Mouse (Mus musculus) heart, postnatal 25 days (tissue): ENCODE measurements around the gene Fars2. TPM values are rescaled to one million over a fixed set of nuclear protein-coding genes. Genes with fewer than 3 reads are reported as not detected.

Source experiments
- DNase-seq: peaks from one replicate; pipeline ENCODE4 v3.0.0; 2022; ENCODE audit warnings: low spot score
- intact Hi-C: fragments of 180-260 bp; cut with DNase I; formaldehyde crosslinking; loops from one replicate; pipeline ENCODE4 v1.15.1; 2025
- total RNA-seq, 2 experiments: library from RNA; stranded (reverse); gene quantifications; 2 replicates each; pipeline ENCODE4 v1.2.3; 2021

The Fars2 gene
- total RNA-seq, 2 experiments from 2014 or later: 70.4 to 76.9 TPM

DNA sequence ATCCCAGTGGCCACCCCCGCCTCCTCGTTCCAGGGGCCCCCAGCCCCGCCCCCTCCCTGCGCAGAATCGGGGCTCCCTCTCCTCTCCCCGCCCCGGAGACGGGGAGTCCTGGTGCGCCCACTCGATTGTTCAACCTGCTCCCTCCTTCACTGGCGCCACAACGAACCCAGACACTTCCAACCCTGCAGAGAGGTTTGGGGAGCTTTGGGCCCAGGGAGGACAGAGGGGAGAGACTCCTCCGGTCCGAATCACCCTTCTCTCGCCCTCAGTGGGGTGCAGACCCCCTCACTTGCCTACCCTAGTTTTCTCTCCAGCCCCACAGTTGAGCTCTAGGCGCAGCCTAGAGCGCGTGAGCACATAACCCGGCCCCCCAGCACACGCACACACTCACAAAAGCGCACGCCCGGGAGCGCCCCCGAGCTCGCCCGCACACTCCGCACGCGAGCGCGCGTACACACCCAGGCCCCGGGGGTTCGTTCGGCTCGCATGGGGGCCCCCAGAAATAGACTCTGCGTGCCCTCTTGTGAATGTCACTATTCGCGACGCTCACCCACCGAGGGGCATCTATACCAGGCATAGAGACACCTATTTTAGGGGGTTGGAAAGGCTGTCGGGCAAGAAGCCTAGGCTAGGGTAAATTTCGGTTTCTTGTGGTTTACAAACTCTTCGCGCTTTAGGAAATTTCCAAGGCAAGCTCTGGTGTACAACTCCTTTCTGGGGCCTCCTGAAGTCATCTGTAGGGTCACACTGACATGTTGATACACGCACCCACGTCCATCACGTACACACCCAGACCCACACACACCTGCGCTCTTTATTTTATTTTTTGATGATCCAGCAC is 617.7 kb downstream of the Fars2 start, which contains the start of gene Nrn1:
Nrn1 (minus strand) TSS at position 401 of the 841 bp plus-strand sequence.
- DNase-seq: no peak
- intact Hi-C loops: no loop called here

GRCm38 (mm10) chr13:36735901-36736618 is 618.8 kb downstream of the Fars2 start:
- DNase-seq: no peak

GRCm38 (mm10) chr13:36736619-36736996 is 619.4 kb downstream of the Fars2 start:
- intact Hi-C loops: no loop called here
- no peak for DNase-seq

More at GRCm38 (mm10) chr13:36735901-36736618, 618.8 kb downstream of the Fars2 start:
- intact Hi-C loops: no loop called here

DNA sequence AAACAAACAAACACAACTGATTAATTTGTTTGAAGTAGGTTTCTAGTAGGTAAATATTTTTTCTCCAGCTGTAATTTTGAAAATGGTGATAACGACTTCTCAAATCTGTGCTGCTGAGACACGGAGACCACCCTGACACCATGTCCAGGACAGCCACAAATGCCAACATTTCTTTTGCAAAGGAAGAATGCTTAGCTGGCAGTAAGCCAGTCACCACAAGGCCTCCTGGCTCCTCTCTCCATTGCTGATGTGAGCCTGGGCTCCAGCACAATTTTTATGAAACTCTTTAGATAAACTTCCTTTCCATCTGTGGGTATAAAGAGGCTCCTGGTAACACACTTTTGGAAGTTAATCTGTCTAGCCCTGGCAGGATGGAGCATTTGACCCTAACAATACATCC is 632.8 kb downstream of the Fars2 start:
- DNase-seq: no peak
- intact Hi-C loops: no loop called here

DNA sequence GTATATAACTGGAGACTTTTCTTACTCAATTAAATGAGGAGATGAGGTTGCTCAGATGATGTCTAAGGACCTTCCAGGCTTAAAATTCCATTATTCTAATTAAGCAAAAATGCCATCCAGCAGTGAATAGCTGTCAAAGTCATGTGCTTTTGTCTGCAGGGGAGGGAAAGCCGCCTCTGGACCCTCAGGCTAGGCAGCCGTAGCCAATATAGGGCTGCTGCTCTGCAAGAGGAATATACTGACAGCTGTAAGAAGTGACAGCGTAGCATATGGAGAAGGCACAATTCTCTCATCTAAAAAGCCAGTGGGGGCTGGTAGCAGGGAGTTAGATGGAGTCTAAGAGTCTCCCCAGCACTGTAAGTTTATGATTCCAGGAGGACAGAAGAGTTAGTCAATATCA is 634.6 kb downstream of the Fars2 start:
- intact Hi-C loops: no loop called here
- DNase-seq: no peak

- no peak for DNase-seq
- intact Hi-C loops: no loop called here
Observed at GRCm38 (mm10) chr13:36766801-36767200, 649.6 kb downstream of the Fars2 start.

Other genes starting within 250 kb of the Fars2 start
- gene Rpp40, start 211.1 kb upstream of the Fars2 start, total RNA-seq: 1 to 10 TPM; 2.9 to 5.1 TPM
- gene Ppp1r3g, start 158.6 kb upstream of the Fars2 start, total RNA-seq: under 1 TPM; 0.45 to 0.47 TPM
- gene Lyrm4, start 114 bp downstream of the Fars2 start, total RNA-seq: 10 to 100 TPM in 1 of 2 experiments, 1 to 10 TPM in 1; 8.3 to 10.2 TPM